Mouse (Mus musculus): ENCODE results near the gene Gtf2h2. TPM values are rescaled to one million over a fixed set of nuclear protein-coding genes. Genes with fewer than 3 reads are reported as not detected.
A peak's percentile ranks its signal among the peaks of the same experiment; 100 is the strongest.

Gene Gtf2h2
- 19.4 TPM for polyA plus RNA-seq (2012; fragmentation: generic; extraction: Trizol)
- long read RNA-seq, experiment 1, transcript Gtf2h2-202 (16 exons, 1,656 nt) = major isoform, 14 of 30 reads
- long read RNA-seq, experiment 1, partial matches to known transcripts = 5 of 30 reads
- long read RNA-seq, experiment 1, other reads (novel, unspliced or antisense) = 11 of 30 reads
- long read RNA-seq, experiment 2, transcript Gtf2h2-202 (16 exons, 1,656 nt) = major isoform, 42 of 75 reads
- long read RNA-seq, experiment 2, partial matches to known transcripts = 7 of 75 reads
- long read RNA-seq, experiment 2, other reads (novel, unspliced or antisense) = 26 of 75 reads

DNA sequence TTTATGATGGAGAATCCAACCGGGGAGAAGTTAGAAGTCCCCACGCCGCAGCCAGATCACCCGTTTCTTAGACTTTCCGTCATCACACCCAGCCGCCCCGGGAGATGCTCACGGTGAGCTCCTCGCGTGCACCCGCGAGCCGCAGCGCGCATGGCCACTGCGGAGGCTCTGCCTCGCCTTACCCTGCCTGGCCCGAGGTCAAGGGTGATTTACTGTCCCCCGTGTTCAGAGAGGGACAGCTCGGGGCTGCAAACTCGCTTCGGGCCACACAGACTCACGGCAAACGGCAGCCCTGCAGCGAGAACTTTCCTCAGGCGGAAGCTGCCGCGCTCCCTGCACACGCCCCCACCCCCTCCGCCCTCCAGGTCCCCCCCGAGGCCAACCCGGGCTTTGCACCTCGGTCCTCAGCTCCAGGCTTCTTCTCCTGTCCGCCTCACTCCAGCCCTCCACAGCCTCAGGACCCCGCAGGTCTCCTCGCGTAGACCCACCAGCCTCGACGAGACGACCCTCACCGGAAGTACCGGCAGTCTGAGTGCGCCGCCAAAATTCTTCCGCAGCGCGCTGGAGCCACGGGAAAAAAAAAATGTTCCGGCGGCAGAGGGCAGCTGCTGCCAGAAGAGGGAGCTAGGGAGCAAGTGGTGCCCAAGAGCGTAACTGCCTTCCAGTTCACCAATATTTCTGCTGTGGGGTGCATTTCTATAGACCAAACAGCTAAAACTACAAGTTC is at the start of gene Gtf2h2:
Gene Gtf2h2 (minus strand): TSS at position 519 of the 727 bp plus-strand sequence.
- Histone ChIP-seq H3K36me3 (ENCODE audit: control insufficient read depth, insufficient read depth) (peaks cover 27% of the 10 kb centered on the region), H3K79me3 (ENCODE audit: low read depth) (peaks cover 18% of the 10 kb centered on the region), H3K27me3 (ENCODE audit: control insufficient read depth, insufficient read depth, insufficient read length) (no peaks in the 10 kb centered on the region), H3K4me3 (ENCODE audit: insufficient read depth, poor library complexity, severe bottlenecking) (peak within 1 kb of the TSS; percentile 85), H3K79me2 (ENCODE audit: control insufficient read depth, insufficient read depth) (peaks cover 21% of the 10 kb centered on the region), H3ac (ENCODE audit: control insufficient read depth, insufficient read length, low read depth) (peak within 1 kb of the TSS; percentile 100)
- TF ChIP-seq MAX (IDR thresholded peaks at IDR 0.05) (peak; percentile 12), MYOG (IDR thresholded peaks at IDR 0.05; ENCODE audit: control insufficient read depth, extremely low read depth, insufficient read length) (no peak), USF1 (IDR thresholded peaks at IDR 0.05; ENCODE audit: low read depth) (no peak), CEBPB (IDR thresholded peaks at IDR 0.05; ENCODE audit: low read depth) (no peak), CTCF (IDR thresholded peaks at IDR 0.05; ENCODE audit: control insufficient read depth, insufficient read depth, insufficient read length) (peak; percentile 83), FOSL1 (IDR thresholded peaks at IDR 0.05; ENCODE audit: insufficient read depth, low read length, poor library complexity, severe bottlenecking) (no peak)

DNA sequence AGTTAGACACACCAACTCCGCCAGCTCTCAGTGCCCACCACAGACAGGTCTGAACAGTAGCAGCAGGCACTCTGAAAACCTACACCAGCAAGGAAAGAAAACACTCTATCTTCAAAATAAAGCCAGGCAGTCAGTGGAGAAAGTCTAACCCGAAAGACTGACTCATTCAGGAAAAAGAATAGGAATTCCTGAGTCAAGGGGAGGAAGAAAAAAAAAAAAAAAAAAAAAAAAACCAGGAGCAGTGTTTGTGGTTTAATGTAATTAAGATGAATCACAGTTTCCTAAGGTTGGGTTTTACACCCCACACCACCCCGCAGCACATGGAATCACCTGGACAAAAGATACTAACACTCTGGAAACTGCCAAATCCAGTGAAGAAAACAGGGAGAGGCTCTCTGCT is 43.8 kb upstream of the Gtf2h2 start:
- no peak overlapping the region for H3K4me3 ChIP-seq (ENCODE audit: insufficient read depth, poor library complexity, severe bottlenecking)
- H3ac ChIP-seq (ENCODE audit: control insufficient read depth, insufficient read length, low read depth) = no peak overlapping the region
- H3K79me2 ChIP-seq (ENCODE audit: control insufficient read depth, insufficient read depth) = no peaks in the 10 kb centered on the region
- no peaks in the 10 kb centered on the region for H3K79me3 ChIP-seq (ENCODE audit: low read depth)
- TF ChIP-seq FOSL1 (IDR thresholded peaks at IDR 0.05; ENCODE audit: insufficient read depth, low read length, poor library complexity, severe bottlenecking) (peak; percentile 42), CEBPB (IDR thresholded peaks at IDR 0.05; ENCODE audit: low read depth) (no peak), MYOG (IDR thresholded peaks at IDR 0.05; ENCODE audit: control insufficient read depth, extremely low read depth, insufficient read length) (no peak), CTCF (IDR thresholded peaks at IDR 0.05; ENCODE audit: control insufficient read depth, insufficient read depth, insufficient read length) (no peak), USF1 (IDR thresholded peaks at IDR 0.05; ENCODE audit: low read depth) (no peak), MAX (IDR thresholded peaks at IDR 0.05) (peak; percentile 23), MYOD1 (IDR thresholded peaks at IDR 0.05; ENCODE audit: control insufficient read depth, insufficient read length, low read depth) (no peak)
- no peaks in the 10 kb centered on the region for H3K36me3 ChIP-seq (ENCODE audit: control insufficient read depth, insufficient read depth)
- no peaks in the 10 kb centered on the region for H3K27me3 ChIP-seq (ENCODE audit: control insufficient read depth, insufficient read depth, insufficient read length)

DNA sequence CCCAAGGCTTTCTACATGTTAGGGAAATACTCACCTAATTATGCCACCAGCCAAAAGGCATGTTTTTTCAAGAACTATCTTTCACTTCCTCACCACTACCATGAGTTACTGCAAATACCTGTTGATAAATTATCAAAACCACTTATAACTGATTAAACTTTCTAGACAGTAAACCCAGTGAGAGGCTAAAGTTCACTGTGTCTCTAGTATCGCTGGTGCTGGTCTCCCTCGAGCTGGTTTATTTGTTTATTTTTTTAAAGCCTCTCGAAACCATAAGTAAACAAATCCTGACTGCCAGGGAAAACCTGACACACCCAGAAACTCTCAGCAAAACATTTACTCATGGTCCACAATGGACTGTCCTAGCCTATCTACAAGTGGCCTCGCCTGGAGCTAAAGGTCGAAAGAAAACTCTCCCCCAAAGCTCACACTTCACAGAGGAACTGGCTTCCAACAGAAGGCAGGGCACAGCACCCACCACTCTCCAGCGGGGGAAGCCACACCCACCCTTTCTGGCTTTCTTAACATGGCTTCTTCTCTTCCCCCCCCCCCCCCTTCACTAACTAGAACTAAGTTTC is 40.5 kb upstream of the Gtf2h2 start:
- Histone ChIP-seq H3K79me2 (ENCODE audit: control insufficient read depth, insufficient read depth) (no peaks in the 10 kb centered on the region), H3K79me3 (ENCODE audit: low read depth) (no peaks in the 10 kb centered on the region), H3K27me3 (ENCODE audit: control insufficient read depth, insufficient read depth, insufficient read length) (no peaks in the 10 kb centered on the region), H3ac (ENCODE audit: control insufficient read depth, insufficient read length, low read depth) (no peak overlapping the region), H3K36me3 (ENCODE audit: control insufficient read depth, insufficient read depth) (no peaks in the 10 kb centered on the region), H3K4me3 (ENCODE audit: insufficient read depth, poor library complexity, severe bottlenecking) (no peak overlapping the region)
- TF ChIP-seq FOSL1 (IDR thresholded peaks at IDR 0.05; ENCODE audit: insufficient read depth, low read length, poor library complexity, severe bottlenecking) (no peak), MYOG (IDR thresholded peaks at IDR 0.05; ENCODE audit: control insufficient read depth, extremely low read depth, insufficient read length) (no peak), MAX (IDR thresholded peaks at IDR 0.05) (no peak), USF1 (IDR thresholded peaks at IDR 0.05; ENCODE audit: low read depth) (no peak), MYOD1 (IDR thresholded peaks at IDR 0.05; ENCODE audit: control insufficient read depth, insufficient read length, low read depth) (no peak), CTCF (IDR thresholded peaks at IDR 0.05; ENCODE audit: control insufficient read depth, insufficient read depth, insufficient read length) (no peak), CEBPB (IDR thresholded peaks at IDR 0.05; ENCODE audit: low read depth) (no peak)

DNA sequence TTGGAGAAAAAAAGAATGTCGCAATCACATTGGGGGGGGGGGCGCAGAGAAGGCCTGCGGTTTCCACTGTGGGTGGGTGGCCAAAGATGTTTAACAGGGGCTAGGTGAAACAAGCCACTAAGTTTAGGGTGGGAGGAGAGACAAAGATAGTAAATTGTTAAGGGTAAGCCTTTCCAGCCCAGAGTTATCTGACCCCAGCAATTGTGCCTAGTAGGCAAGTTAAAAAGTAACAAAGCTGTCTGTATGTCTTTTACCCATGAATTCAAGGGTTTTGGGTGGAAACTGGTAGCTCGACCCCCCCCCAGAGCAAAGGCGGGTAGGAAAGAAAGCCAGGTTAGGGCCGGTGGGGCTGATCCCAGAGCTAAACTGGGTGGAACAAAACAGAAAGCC is 34.3 kb upstream of the Gtf2h2 start:
- H3K27me3 ChIP-seq (ENCODE audit: control insufficient read depth, insufficient read depth, insufficient read length) = no peaks in the 10 kb centered on the region
- H3K79me2 ChIP-seq (ENCODE audit: control insufficient read depth, insufficient read depth) = no peaks in the 10 kb centered on the region
- no peaks in the 10 kb centered on the region for H3K36me3 ChIP-seq (ENCODE audit: control insufficient read depth, insufficient read depth)
- H3K4me3 ChIP-seq (ENCODE audit: insufficient read depth, poor library complexity, severe bottlenecking) = no peak overlapping the region
- no peak overlapping the region for H3ac ChIP-seq (ENCODE audit: control insufficient read depth, insufficient read length, low read depth)
- TF ChIP-seq CTCF (IDR thresholded peaks at IDR 0.05; ENCODE audit: control insufficient read depth, insufficient read depth, insufficient read length) (no peak), CEBPB (IDR thresholded peaks at IDR 0.05; ENCODE audit: low read depth) (peak; percentile 1), MYOG (IDR thresholded peaks at IDR 0.05; ENCODE audit: control insufficient read depth, extremely low read depth, insufficient read length) (no peak), USF1 (IDR thresholded peaks at IDR 0.05; ENCODE audit: low read depth) (no peak), MYOD1 (IDR thresholded peaks at IDR 0.05; ENCODE audit: control insufficient read depth, insufficient read length, low read depth) (no peak), FOSL1 (IDR thresholded peaks at IDR 0.05; ENCODE audit: insufficient read depth, low read length, poor library complexity, severe bottlenecking) (no peak), MAX (IDR thresholded peaks at IDR 0.05) (no peak)
- no peaks in the 10 kb centered on the region for H3K79me3 ChIP-seq (ENCODE audit: low read depth)

DNA sequence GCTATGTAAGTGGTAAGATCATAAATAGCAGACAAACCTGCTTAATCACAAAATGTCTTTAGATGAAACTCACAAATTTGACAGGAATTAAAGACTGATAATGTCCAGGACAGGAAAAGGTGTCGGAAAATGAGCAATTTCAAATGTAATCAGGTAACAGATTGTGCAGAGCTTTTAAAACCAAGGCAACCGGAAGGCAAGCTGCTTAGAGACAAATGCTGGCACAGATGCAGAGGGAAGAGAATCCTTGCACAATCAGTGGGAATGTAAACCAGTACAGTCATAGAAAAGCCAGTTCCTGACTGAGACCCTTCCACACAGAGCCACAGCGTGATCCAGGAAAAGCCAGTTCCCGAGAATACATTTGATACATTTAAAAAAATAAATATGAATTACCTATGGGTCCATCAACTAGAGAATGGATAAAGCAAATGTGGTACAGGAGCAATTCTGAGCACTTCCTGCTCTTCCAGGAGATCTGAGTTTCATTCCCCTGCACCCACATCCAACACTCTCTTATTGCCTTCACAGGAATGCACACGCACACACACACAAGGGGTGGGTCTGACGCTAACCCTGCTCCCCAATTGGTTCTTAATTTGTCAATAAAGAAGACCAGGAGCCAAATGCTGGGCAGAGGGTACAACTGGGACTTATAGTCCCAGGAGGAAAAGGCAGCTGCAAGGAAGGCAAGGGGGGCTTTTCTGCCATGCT is 33.7 kb upstream of the Gtf2h2 start:
- Histone ChIP-seq H3K4me3 (ENCODE audit: insufficient read depth, poor library complexity, severe bottlenecking) (no peak overlapping the region), H3K79me3 (ENCODE audit: low read depth) (no peaks in the 10 kb centered on the region), H3ac (ENCODE audit: control insufficient read depth, insufficient read length, low read depth) (no peak overlapping the region), H3K27me3 (ENCODE audit: control insufficient read depth, insufficient read depth, insufficient read length) (no peaks in the 10 kb centered on the region), H3K36me3 (ENCODE audit: control insufficient read depth, insufficient read depth) (no peaks in the 10 kb centered on the region), H3K79me2 (ENCODE audit: control insufficient read depth, insufficient read depth) (no peaks in the 10 kb centered on the region)
- no peak for TF ChIP-seq MAX (IDR thresholded peaks at IDR 0.05)
- no peak for TF ChIP-seq USF1 (IDR thresholded peaks at IDR 0.05; ENCODE audit: low read depth)
- no peak for TF ChIP-seq MYOD1 (IDR thresholded peaks at IDR 0.05; ENCODE audit: control insufficient read depth, insufficient read length, low read depth)
- TF ChIP-seq CEBPB (IDR thresholded peaks at IDR 0.05; ENCODE audit: low read depth) = peak; percentile 24
- no peak for TF ChIP-seq CTCF (IDR thresholded peaks at IDR 0.05; ENCODE audit: control insufficient read depth, insufficient read depth, insufficient read length)
- TF ChIP-seq MYOG (IDR thresholded peaks at IDR 0.05; ENCODE audit: control insufficient read depth, extremely low read depth, insufficient read length) = no peak
- TF ChIP-seq FOSL1 (IDR thresholded peaks at IDR 0.05; ENCODE audit: insufficient read depth, low read length, poor library complexity, severe bottlenecking) = no peak

Measured in C2C12 (cell line).